Mouse (Mus musculus): Measurements from ENCODE around the gene Dclre1a. TPM values are rescaled to one million over a fixed set of nuclear protein-coding genes. Genes with fewer than 3 reads are reported as not detected.

The Dclre1a gene
- total and polyA plus RNA-seq, 3 experiments = 8.3 to 14.8 (median 13.1) TPM

- TF ChIP-seq E2F4 (IDR thresholded peaks at IDR 0.05; ENCODE audit: insufficient replicate concordance, low read depth, low read length) = no peak
- no peak for TF ChIP-seq NRF1 (IDR thresholded peaks at IDR 0.05; ENCODE audit: low read depth, low read length)
- no peak for TF ChIP-seq MEF2A (IDR thresholded peaks at IDR 0.05; ENCODE audit: borderline replicate concordance, low read depth, low read length)
- no peak for TF ChIP-seq CTCF (conservative IDR thresholded peaks at IDR 0.05 in 1 of 2, IDR thresholded peaks at IDR 0.05 in 1 of 2; ENCODE audit: low read depth in 2 of 2, low read length in 2 of 2)
- no peak for TF ChIP-seq GABPA (IDR thresholded peaks at IDR 0.05; ENCODE audit: insufficient replicate concordance, low read depth, low read length)
- no peak for TF ChIP-seq TCF12 (IDR thresholded peaks at IDR 0.05; ENCODE audit: low read depth, low read length)
- TF ChIP-seq UBTF (IDR thresholded peaks at IDR 0.05; ENCODE audit: low read depth, low read length) = no peak
- no peak for TF ChIP-seq ZC3H11A (IDR thresholded peaks at IDR 0.05; ENCODE audit: low read depth, low read length)
- no peak for TF ChIP-seq MAX (IDR thresholded peaks at IDR 0.05; ENCODE audit: low read length)
- no peak for TF ChIP-seq MXI1 (IDR thresholded peaks at IDR 0.05; ENCODE audit: low read depth, low read length)
- TF ChIP-seq BHLHE40 (IDR thresholded peaks at IDR 0.05; ENCODE audit: low read depth, low read length) = no peak
- no peak for TF ChIP-seq ZKSCAN1 (IDR thresholded peaks at IDR 0.05; ENCODE audit: borderline replicate concordance, low read depth, low read length)
- TF ChIP-seq SIN3A (IDR thresholded peaks at IDR 0.05; ENCODE audit: low read length) = no peak
- TF ChIP-seq CHD1 (IDR thresholded peaks at IDR 0.05; ENCODE audit: low read depth, low read length) = no peak
- TF ChIP-seq NELFE (IDR thresholded peaks at IDR 0.05; ENCODE audit: low read depth, low read length) = no peak
- TF ChIP-seq ZNF384 (IDR thresholded peaks at IDR 0.05; ENCODE audit: low read depth, low read length) = no peak
- H3K27me3 ChIP-seq (replicated peaks) = peaks cover 2% of the 10 kb centered on the region
- H3K4me3 ChIP-seq (replicated peaks in 1 of 3; ENCODE audit: low read depth in 2 of 3, low read length in 2 of 3, poor library complexity in 1 of 3) = no peak overlapping the region
- H3K4me1 ChIP-seq (ENCODE audit: control insufficient read depth in 1 of 2, insufficient read depth in 2 of 2) = no peaks in the 10 kb centered on the region
- DNase-seq (ENCODE audit: extremely low read depth) = no peak
- no peak overlapping the region for H3K27ac ChIP-seq (ENCODE audit: insufficient read depth, low read depth)
- no peaks in the 10 kb centered on the region for H3K79me2 ChIP-seq (replicated peaks; ENCODE audit: control insufficient read depth, extremely low read depth, insufficient read depth, poor library complexity, severe bottlenecking)
- no peaks in the 10 kb centered on the region for H3K9me3 ChIP-seq (replicated peaks; ENCODE audit: low read length)
- no peaks in the 10 kb centered on the region for H3K36me3 ChIP-seq (replicated peaks in 1 of 2; ENCODE audit: control insufficient read depth in 1 of 2, insufficient read depth in 1 of 2, low read length in 1 of 2)
- dilution Hi-C loops (cut with MboI; ENCODE audit: extremely low pct_ligation_motif_present, extremely low pct_unique_long_range_greater_than_20kb, low sequenced_read_pairs) (no loop called here), in situ Hi-C loops (cut with MboI; ENCODE audit: low pct_ligation_motif_present, low pct_unique_long_range_greater_than_20kb, low sequenced_read_pairs) (no loop called here)
- H3K9ac ChIP-seq (ENCODE audit: insufficient read depth, low read depth) = no peak overlapping the region
- no peak overlapping the region for H3K4me2 ChIP-seq (ENCODE audit: insufficient read depth, low read depth, poor library complexity, severe bottlenecking)
Measured at GRCm38 (mm10) chr19:56486926-56487325, 61.1 kb downstream of the Dclre1a start.

GRCm38 (mm10) chr19:56485376-56486271 is 62.4 kb downstream of the Dclre1a start:
- Histone ChIP-seq H3K27me3 (replicated peaks) (peaks cover 2% of the 10 kb centered on the region), H3K4me2 (ENCODE audit: insufficient read depth, low read depth, poor library complexity, severe bottlenecking) (peak overlapping the region; percentile 83), H3K4me1 (ENCODE audit: control insufficient read depth in 1 of 2, insufficient read depth in 2 of 2) (no peaks in the 10 kb centered on the region), H3K27ac (ENCODE audit: insufficient read depth, low read depth) (no peak overlapping the region), H3K4me3 (replicated peaks in 1 of 3; ENCODE audit: low read depth in 2 of 3, low read length in 2 of 3, poor library complexity in 1 of 3) (no peak overlapping the region), H3K9me3 (replicated peaks; ENCODE audit: low read length) (no peaks in the 10 kb centered on the region), H3K36me3 (replicated peaks in 1 of 2; ENCODE audit: control insufficient read depth in 1 of 2, insufficient read depth in 1 of 2, low read length in 1 of 2) (no peaks in the 10 kb centered on the region), H3K79me2 (replicated peaks; ENCODE audit: control insufficient read depth, extremely low read depth, insufficient read depth, poor library complexity, severe bottlenecking) (no peaks in the 10 kb centered on the region), H3K9ac (ENCODE audit: insufficient read depth, low read depth) (no peak overlapping the region)
- no peak for DNase-seq (ENCODE audit: extremely low read depth)
- TF ChIP-seq MAFK (IDR thresholded peaks at IDR 0.05; ENCODE audit: insufficient replicate concordance, low read length) = no peak
- TF ChIP-seq MXI1 (IDR thresholded peaks at IDR 0.05; ENCODE audit: low read depth, low read length) = no peak
- TF ChIP-seq ELF1 (IDR thresholded peaks at IDR 0.05; ENCODE audit: low read depth, low read length) = no peak
- TF ChIP-seq CHD2 (IDR thresholded peaks at IDR 0.05; ENCODE audit: low read length) = no peak
- no peak for TF ChIP-seq ZC3H11A (IDR thresholded peaks at IDR 0.05; ENCODE audit: low read depth, low read length)
- no peak for TF ChIP-seq E2F4 (IDR thresholded peaks at IDR 0.05; ENCODE audit: insufficient replicate concordance, low read depth, low read length)
- no peak for TF ChIP-seq MYC (IDR thresholded peaks at IDR 0.05; ENCODE audit: low read depth, low read length)
- no peak for TF ChIP-seq JUND (conservative IDR thresholded peaks at IDR 0.05; ENCODE audit: low read depth, low read length)
- TF ChIP-seq PAX5 (IDR thresholded peaks at IDR 0.05; ENCODE audit: low read length) = no peak
- no peak for TF ChIP-seq RAD21 (IDR thresholded peaks at IDR 0.05; ENCODE audit: low read depth, low read length)
- dilution Hi-C loops (cut with MboI; ENCODE audit: extremely low pct_ligation_motif_present, extremely low pct_unique_long_range_greater_than_20kb, low sequenced_read_pairs) = no loop called here
- in situ Hi-C loops (cut with MboI; ENCODE audit: low pct_ligation_motif_present, low pct_unique_long_range_greater_than_20kb, low sequenced_read_pairs) = no loop called here

Measured in CH12.LX (cell line).